ENCODE assay signal across 23 mouse cellular contexts in genomic region chr5:17843921-17844320, GRCm38 (mm10). TPM values are rescaled to one million over a fixed set of nuclear protein-coding genes. Genes with fewer than 3 reads are reported as not detected.
DNase-seq lines count a peak whose midpoint lies in the region; ATAC-seq and TF ChIP-seq lines count a peak whose summit lies in the region.
"Had no signal": no experiment of that assay in that cellular context is flagged by ENCODE, and none has a peak within 500 bp of the region (broad histone marks: within the 10 kb centered on the region; RNA-seq: fewer than 3 reads in every experiment).

No protein-coding gene starts in this region.

- no peaks in the 10 kb centered on the region for H3K27me3 ChIP-seq in embryonic facial prominence, embryonic 14.5 days (replicated peaks; ENCODE audit: control insufficient read depth, insufficient read depth, low read length)
- H3K27me3 ChIP-seq in embryonic facial prominence, embryonic 10.5 days (replicated peaks; ENCODE audit: low read depth, poor library complexity, severe bottlenecking): no peaks in the 10 kb centered on the region
- no peaks in the 10 kb centered on the region for H3K27me3 ChIP-seq in heart, embryonic 14.5 days (ENCODE audit: control insufficient read depth, insufficient read depth, low read length)
- H3K27me3 ChIP-seq in limb, embryonic 14.5 days (ENCODE audit: control insufficient read depth, insufficient read depth, low read length): no peaks in the 10 kb centered on the region
- H3K27me3 ChIP-seq in limb, embryonic 10.5 days (ENCODE audit: low read depth, poor library complexity, severe bottlenecking): no peaks in the 10 kb centered on the region
- H3K27me3 ChIP-seq in heart, postnatal 0 days (ENCODE audit: control insufficient read depth, insufficient read depth, low read length): no peaks in the 10 kb centered on the region
- H3K27me3 ChIP-seq: hindbrain, embryonic 15.5 days; liver, embryonic 12.5 days; neural tube, embryonic 15.5 days had no signal

- no peak for TF ChIP-seq CTCF in heart, postnatal 0 days (IDR thresholded peaks at IDR 0.05; ENCODE audit: low read depth)

- ATAC-seq in embryonic facial prominence, embryonic 14.5 days (ENCODE audit: low read depth): no peak
- ATAC-seq in heart, embryonic 14.5 days (ENCODE audit: insufficient number of reproducible peaks, insufficient read depth, low FRiP score, low read depth): no peak
- no peak for ATAC-seq in limb, embryonic 14.5 days (ENCODE audit: low FRiP score, low read depth)
- peak; percentile 76 for ATAC-seq in heart, postnatal 0 days (ENCODE audit: insufficient read depth, low read depth)
- ATAC-seq: activated CD4-positive, CD25-positive, alpha-beta regulatory T cell, adult 4 months; intestine, postnatal 0 days; liver, embryonic 12.5 days; midbrain, embryonic 16.5 days had no signal

- H3K36me3 ChIP-seq in embryonic facial prominence, embryonic 14.5 days (ENCODE audit: control insufficient read depth, insufficient read depth, low read length): no peaks in the 10 kb centered on the region
- no peaks in the 10 kb centered on the region for H3K36me3 ChIP-seq in embryonic facial prominence, embryonic 10.5 days (replicated peaks)
- no peaks in the 10 kb centered on the region for H3K36me3 ChIP-seq in heart, embryonic 14.5 days (ENCODE audit: control insufficient read depth, insufficient read depth, low read length)
- H3K36me3 ChIP-seq in limb, embryonic 14.5 days (ENCODE audit: control insufficient read depth, insufficient read depth, low read length): no peaks in the 10 kb centered on the region
- H3K36me3 ChIP-seq in limb, embryonic 10.5 days: no peaks in the 10 kb centered on the region
- no peaks in the 10 kb centered on the region for H3K36me3 ChIP-seq in heart, postnatal 0 days (replicated peaks; ENCODE audit: control insufficient read depth, insufficient read depth, low read length)
- H3K36me3 ChIP-seq: hindbrain, embryonic 15.5 days; liver, embryonic 12.5 days; neural tube, embryonic 15.5 days had no signal

- peak; percentile 50 for DNase-seq in embryonic facial prominence, embryonic 14.5 days (ENCODE audit: low spot score)
- no peak for DNase-seq in embryonic facial prominence, embryonic 10.5 days (ENCODE audit: low spot score)
- no peak for DNase-seq in heart, adult 9 months (ENCODE audit: low spot score in 2 of 2)
- peak; percentile 60 for DNase-seq in limb, embryonic 14.5 days (ENCODE audit: low spot score)
- DNase-seq in limb, embryonic 10.5 days (ENCODE audit: low spot score): no peak
- DNase-seq in heart, postnatal 0 days (ENCODE audit: low spot score): peak; percentile 87
- no peak for DNase-seq in Muller cell, postnatal 12 days (ENCODE audit: inconsistent ontology term)
- DNase-seq: adrenal gland, postnatal 10 days; cerebellum, adult 11-12 months; cerebellum, postnatal 25 days; embryo, embryonic 11 days; kidney, postnatal 25 days; lung, postnatal 36 days; right cerebral cortex, postnatal 25 days; thymus, adult 2 months had no signal

- WGBS in embryonic facial prominence, embryonic 14.5 days: 73% methylated on average over 3 of the region's 3 CpGs
- 94% methylated on average over 3 of the region's 3 CpGs for WGBS in embryonic facial prominence, embryonic 10.5 days
- 25% methylated on average over 3 of the region's 3 CpGs for WGBS in heart, embryonic 14.5 days
- 65% methylated on average over 3 of the region's 3 CpGs for WGBS in limb, embryonic 14.5 days
- 91% methylated on average over 3 of the region's 3 CpGs for WGBS in limb, embryonic 10.5 days
- 14% methylated on average over 3 of the region's 3 CpGs for WGBS in heart, postnatal 0 days

- H3K4me1 ChIP-seq in embryonic facial prominence, embryonic 14.5 days (ENCODE audit: control insufficient read depth, insufficient read depth, low read length): 0 out of 2 replicates have a peak, but pooled peaks cover 4% of the 10 kb centered on the region
- no peaks in the 10 kb centered on the region for H3K4me1 ChIP-seq in embryonic facial prominence, embryonic 10.5 days
- H3K4me1 ChIP-seq in heart, embryonic 14.5 days (ENCODE audit: control insufficient read depth in 2 of 2, insufficient read depth in 2 of 2, low read length in 2 of 2): peaks cover 2 to 25% of the 10 kb centered on the region in 2 experiments
- no peaks in the 10 kb centered on the region for H3K4me1 ChIP-seq in limb, embryonic 14.5 days (ENCODE audit: control insufficient read depth, insufficient read depth, low read length)
- no peaks in the 10 kb centered on the region for H3K4me1 ChIP-seq in limb, embryonic 10.5 days
- peaks cover 19% of the 10 kb centered on the region for H3K4me1 ChIP-seq in heart, postnatal 0 days (ENCODE audit: control insufficient read depth, insufficient read depth)
- H3K4me1 ChIP-seq: hindbrain, embryonic 15.5 days; liver, embryonic 12.5 days; neural tube, embryonic 15.5 days had no signal

- peak; percentile 44 for TF ChIP-seq EP300 in heart, postnatal 0 days (IDR thresholded peaks at IDR 0.05; ENCODE audit: low read depth)

- H3K4me3 ChIP-seq in embryonic facial prominence, embryonic 14.5 days (ENCODE audit: low read depth, low read length): no peak overlapping the region
- H3K4me3 ChIP-seq in embryonic facial prominence, embryonic 10.5 days: no peak overlapping the region
- H3K4me3 ChIP-seq in heart, embryonic 14.5 days (ENCODE audit: control insufficient read depth in 1 of 2, insufficient read depth in 1 of 2, low read depth in 1 of 2, low read length in 2 of 2): no peak overlapping the region
- H3K4me3 ChIP-seq in limb, embryonic 14.5 days (replicated peaks; ENCODE audit: low read length): no peak overlapping the region
- H3K4me3 ChIP-seq in limb, embryonic 10.5 days: no peak overlapping the region
- no peak overlapping the region for H3K4me3 ChIP-seq in heart, postnatal 0 days (ENCODE audit: low read depth, low read length)
- H3K4me3 ChIP-seq: hindbrain, embryonic 15.5 days; liver, embryonic 12.5 days; neural tube, embryonic 15.5 days had no signal

- H3K9ac ChIP-seq in embryonic facial prominence, embryonic 14.5 days (ENCODE audit: low read depth, low read length): no peak overlapping the region
- no peak overlapping the region for H3K9ac ChIP-seq in heart, embryonic 14.5 days (ENCODE audit: low read length)
- no peak overlapping the region for H3K9ac ChIP-seq in limb, embryonic 14.5 days (ENCODE audit: low read depth, low read length, severe bottlenecking)
- no peak overlapping the region for H3K9ac ChIP-seq in heart, postnatal 0 days (replicated peaks; ENCODE audit: low read depth, low read length)
- H3K9ac ChIP-seq: hindbrain, embryonic 15.5 days; liver, embryonic 12.5 days; neural tube, embryonic 15.5 days had no signal

- no peaks in the 10 kb centered on the region for H3K9me3 ChIP-seq in embryonic facial prominence, embryonic 14.5 days (ENCODE audit: control insufficient read depth, low read length)
- no peaks in the 10 kb centered on the region for H3K9me3 ChIP-seq in embryonic facial prominence, embryonic 10.5 days
- no peaks in the 10 kb centered on the region for H3K9me3 ChIP-seq in heart, embryonic 14.5 days (ENCODE audit: control insufficient read depth, low read length)
- H3K9me3 ChIP-seq in limb, embryonic 14.5 days (ENCODE audit: control insufficient read depth, low read length): no peaks in the 10 kb centered on the region
- H3K9me3 ChIP-seq in limb, embryonic 10.5 days (replicated peaks): no peaks in the 10 kb centered on the region
- H3K9me3 ChIP-seq in heart, postnatal 0 days (replicated peaks; ENCODE audit: control insufficient read depth, low read length): no peaks in the 10 kb centered on the region
- H3K9me3 ChIP-seq: hindbrain, embryonic 15.5 days; liver, embryonic 12.5 days; neural tube, embryonic 15.5 days had no signal

- TF ChIP-seq POLR2A in limb, embryonic 14.5 days (IDR thresholded peaks at IDR 0.05; ENCODE audit: borderline replicate concordance, extremely low read depth, insufficient read depth, insufficient read length): no peak

- peak overlapping the region; percentile 42; the same call in 1 of the 2 replicates for H3K27ac ChIP-seq in embryonic facial prominence, embryonic 14.5 days (replicated peaks; ENCODE audit: low read depth, low read length)
- H3K27ac ChIP-seq in embryonic facial prominence, embryonic 10.5 days (replicated peaks): no peak overlapping the region
- H3K27ac ChIP-seq in heart, embryonic 14.5 days (replicated peaks in 1 of 2; ENCODE audit: control insufficient read depth in 1 of 2, insufficient read depth in 1 of 2, low read depth in 2 of 2, low read length in 2 of 2): peak overlapping the region; percentile 92 to 93
- H3K27ac ChIP-seq in limb, embryonic 14.5 days (replicated peaks; ENCODE audit: low read depth, low read length): 0 out of 2 replicates have a peak overlapping the region, but pooled peaks have one; percentile 35
- H3K27ac ChIP-seq in limb, embryonic 10.5 days: no peak overlapping the region
- peak overlapping the region; percentile 92 for H3K27ac ChIP-seq in heart, postnatal 0 days (ENCODE audit: low read depth)
- H3K27ac ChIP-seq: hindbrain, embryonic 15.5 days; liver, embryonic 12.5 days; neural tube, embryonic 15.5 days had no signal

- H3K4me2 ChIP-seq in embryonic facial prominence, embryonic 14.5 days (ENCODE audit: low read depth, low read length): no peak overlapping the region
- peak overlapping the region; percentile 34 for H3K4me2 ChIP-seq in heart, embryonic 14.5 days (ENCODE audit: low read length)
- H3K4me2 ChIP-seq in limb, embryonic 14.5 days (replicated peaks; ENCODE audit: low read depth, low read length, severe bottlenecking): no peak overlapping the region
- no peak overlapping the region for H3K4me2 ChIP-seq in heart, postnatal 0 days (ENCODE audit: low read depth, low read length)
- H3K4me2 ChIP-seq: hindbrain, embryonic 15.5 days; liver, embryonic 12.5 days; neural tube, embryonic 15.5 days had no signal

RNA-seq across cellular contexts. Expression of gene Cd36, which starts 44.7 kb away (rescaled TPM):
- polyA plus RNA-seq in embryonic facial prominence, embryonic 14.5 days (2014; fragmentation: Nextera tagmentation; extraction: Ambion mirVana): 44.3 and 49.6 TPM in 2 replicates
- 0.95 and 1.3 TPM in 2 replicates for polyA plus RNA-seq in embryonic facial prominence, embryonic 10.5 days (2016; fragmentation: Nextera tagmentation; extraction: Ambion mirVana)
- polyA plus RNA-seq in heart, embryonic 14.5 days (2014; fragmentation: Nextera tagmentation; extraction: Ambion mirVana): 149 TPM in 2 replicates
- 10.6 and 16.4 TPM in 2 replicates for polyA plus RNA-seq in limb, embryonic 14.5 days (2012; rRNA removed)
- 21.2 and 26.8 TPM in 2 replicates for polyA plus RNA-seq in limb, embryonic 14.5 days (2014; fragmentation: Nextera tagmentation; extraction: Ambion mirVana)
- polyA plus RNA-seq in limb, embryonic 10.5 days (2016; fragmentation: Nextera tagmentation; extraction: Ambion mirVana): 0.48 and 0.83 TPM in 2 replicates
- total RNA-seq in heart, postnatal 0 days (2014; rRNA removed; ENCODE audit: low replicate concordance): 373 and 526 TPM in 2 replicates
- 601 and 603 TPM in 2 replicates for polyA plus RNA-seq in heart, postnatal 0 days (2015; fragmentation: Nextera tagmentation; extraction: Ambion mirVana)
- total RNA-seq: granulocyte monocyte progenitor cell, adult 5-6 weeks had no signal

Comparison
In these comparisons a context has a peak if more than half of its experiments do, and no peak if none do; other contexts are left out.
1. DNase-seq: peak in embryonic facial prominence, embryonic 14.5 days (single experiment), limb, embryonic 14.5 days (single experiment) and heart, postnatal 0 days (single experiment); none in embryonic facial prominence, embryonic 10.5 days (single experiment), heart, adult 9 months (0 of 2), limb, embryonic 10.5 days (single experiment) and Muller cell, postnatal 12 days (single experiment).
2. H3K27ac ChIP-seq: peak in embryonic facial prominence, embryonic 14.5 days (single experiment), heart, embryonic 14.5 days (2 of 2), limb, embryonic 14.5 days (single experiment) and heart, postnatal 0 days (single experiment); none in embryonic facial prominence, embryonic 10.5 days (single experiment) and limb, embryonic 10.5 days (single experiment).